Mouse (Mus musculus): ENCODE measurements around the gene Gm11492. TPM values are rescaled to one million over a fixed set of nuclear protein-coding genes. Genes with fewer than 3 reads are reported as not detected.

Gm11492 gene
- polyA plus RNA-seq, 1 experiment from 2014 or later: not detected

GRCm38 (mm10) chr11:87615952-87616351 is 49.5 kb downstream of the Gm11492 start:
- no peak for DNase-seq

DNA sequence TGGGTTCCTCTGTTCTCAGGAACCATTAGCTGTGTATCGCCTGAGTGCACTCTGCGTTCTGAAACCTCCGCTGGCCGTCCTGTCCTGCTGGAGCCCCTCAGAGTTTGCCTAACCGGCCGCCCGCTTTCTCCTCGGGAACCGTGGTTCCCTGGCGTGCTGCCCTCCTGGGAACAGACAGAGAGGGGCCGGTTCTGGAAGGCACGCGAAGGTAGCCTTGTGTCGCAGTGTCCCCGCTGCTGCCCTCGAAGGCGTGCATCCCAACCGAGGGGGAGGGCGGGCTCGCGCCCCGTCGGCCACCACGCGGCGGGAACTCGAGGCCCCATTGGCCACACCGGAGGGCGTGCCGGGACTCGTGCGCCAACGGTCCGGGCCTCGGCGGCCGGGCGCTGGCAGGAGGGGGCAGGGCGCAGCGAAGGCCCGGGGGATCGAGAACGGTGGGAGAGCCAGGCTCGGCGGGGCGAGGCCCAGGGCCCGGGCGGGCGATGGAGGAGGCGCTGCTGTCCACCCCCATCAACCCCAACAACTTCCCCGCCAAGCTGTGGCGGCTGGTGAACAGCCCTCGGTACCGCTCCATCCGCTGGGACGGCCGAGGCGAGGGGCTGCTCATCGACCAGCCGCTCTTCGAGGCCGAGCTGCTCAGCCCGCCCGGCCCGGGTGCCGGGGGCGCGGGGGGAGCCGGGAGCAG is 50.5 kb downstream of the Gm11492 start, which contains the start of gene Hsf5:
Gene Hsf5, plus strand, starts transcription at position 375 of the 685 bp plus-strand sequence.
- no peaks in the 10 kb centered on the region for H3K27me3 ChIP-seq (ENCODE audit: insufficient read depth, low read length)
- 86% methylated on average over 61 of the region's 69 CpGs for WGBS
- no peak for DNase-seq
- no peaks in the 10 kb centered on the region for H3K4me1 ChIP-seq (ENCODE audit: insufficient read depth)
- TF ChIP-seq CTCF (IDR thresholded peaks at IDR 0.05; ENCODE audit: low read depth): no peak
- H3K27ac ChIP-seq (ENCODE audit: low read depth): no peak within 1 kb of the TSS
- H3K9ac ChIP-seq: no peak within 1 kb of the TSS
- H3K4me2 ChIP-seq: no peak within 1 kb of the TSS
- H3K4me3 ChIP-seq (ENCODE audit: low read depth, low read length): no peak within 1 kb of the TSS
- no peaks in the 10 kb centered on the region for H3K9me3 ChIP-seq (ENCODE audit: low read depth, low read length)
- ATAC-seq (ENCODE audit: insufficient read depth): no peak
- peaks cover 74% of the 10 kb centered on the region for H3K36me3 ChIP-seq (ENCODE audit: insufficient read depth)

More at GRCm38 (mm10) chr11:87615952-87616351, 49.5 kb downstream of the Gm11492 start:
- ATAC-seq (ENCODE audit: insufficient read depth): no peak
- Histone ChIP-seq H3K9me3 (ENCODE audit: low read depth, low read length) (no peaks in the 10 kb centered on the region), H3K4me3 (ENCODE audit: low read depth, low read length) (no peak overlapping the region), H3K36me3 (ENCODE audit: insufficient read depth) (peaks cover 80% of the 10 kb centered on the region), H3K4me1 (ENCODE audit: insufficient read depth) (no peaks in the 10 kb centered on the region), H3K4me2 (no peak overlapping the region), H3K9ac (no peak overlapping the region), H3K27ac (ENCODE audit: low read depth) (no peak overlapping the region), H3K27me3 (ENCODE audit: insufficient read depth, low read length) (no peaks in the 10 kb centered on the region)
- no peak for TF ChIP-seq CTCF (IDR thresholded peaks at IDR 0.05; ENCODE audit: low read depth)
- WGBS: 91% methylated on average over 2 of the region's 2 CpGs

GRCm38 (mm10) chr11:87617606-87618005 is 51.2 kb downstream of the Gm11492 start:
- Histone ChIP-seq H3K4me3 (ENCODE audit: low read depth, low read length) (no peak overlapping the region), H3K27ac (ENCODE audit: low read depth) (no peak overlapping the region), H3K9me3 (ENCODE audit: low read depth, low read length) (no peaks in the 10 kb centered on the region), H3K9ac (no peak overlapping the region), H3K4me2 (no peak overlapping the region), H3K36me3 (ENCODE audit: insufficient read depth) (peaks cover 71% of the 10 kb centered on the region), H3K27me3 (ENCODE audit: insufficient read depth, low read length) (no peaks in the 10 kb centered on the region), H3K4me1 (ENCODE audit: insufficient read depth) (no peaks in the 10 kb centered on the region)
- TF ChIP-seq CTCF (IDR thresholded peaks at IDR 0.05; ENCODE audit: low read depth): no peak
- ATAC-seq (ENCODE audit: insufficient read depth) (no peak), DNase-seq (no peak)
- 90% methylated on average over 32 of the region's 32 CpGs for whole genome bisulfite sequencing

Other genes starting within 250 kb of the Gm11492 start
- gene Ppm1e, start 207.6 kb upstream of the Gm11492 start, polyA plus RNA-seq (2014; fragmentation: Nextera tagmentation; extraction: Ambion mirVana): 1.6 and 2.2 TPM in 2 replicates
- 9.9 and 11.0 TPM in 2 replicates for gene Rad51c, start 161.7 kb upstream of the Gm11492 start, polyA plus RNA-seq (2014; fragmentation: Nextera tagmentation; extraction: Ambion mirVana)
- gene Tex14, start 161.6 kb upstream of the Gm11492 start, polyA plus RNA-seq (2014; fragmentation: Nextera tagmentation; extraction: Ambion mirVana): 0.21 and 0.72 TPM in 2 replicates
- 48.5 TPM in 2 replicates for gene Sept4, start 2.2 kb downstream of the Gm11492 start, polyA plus RNA-seq (2014; fragmentation: Nextera tagmentation; extraction: Ambion mirVana)
- 41.2 and 43.6 TPM in 2 replicates for gene Mtmr4, start 25.5 kb downstream of the Gm11492 start, polyA plus RNA-seq (2014; fragmentation: Nextera tagmentation; extraction: Ambion mirVana)
- 0.38 and 0.41 TPM in 2 replicates for gene Hsf5, start 50.5 kb downstream of the Gm11492 start, polyA plus RNA-seq (2014; fragmentation: Nextera tagmentation; extraction: Ambion mirVana)
- 18.0 and 21.5 TPM in 2 replicates for gene Rnf43, start 96.1 kb downstream of the Gm11492 start, polyA plus RNA-seq (2014; fragmentation: Nextera tagmentation; extraction: Ambion mirVana)
- 145 and 146 TPM in 2 replicates for gene Supt4a, start 170.9 kb downstream of the Gm11492 start, polyA plus RNA-seq (2014; fragmentation: Nextera tagmentation; extraction: Ambion mirVana)
- 1.5 and 2.5 TPM in 2 replicates for gene Tspoap1, start 193.9 kb downstream of the Gm11492 start, polyA plus RNA-seq (2014; fragmentation: Nextera tagmentation; extraction: Ambion mirVana)
- 0.37 and 0.89 TPM in 2 replicates for gene Mpo, start 226.9 kb downstream of the Gm11492 start, polyA plus RNA-seq (2014; fragmentation: Nextera tagmentation; extraction: Ambion mirVana)

All from lung, embryonic 14.5 days (tissue).